Mouse (Mus musculus) regulatory T cell (primary cell): ENCODE data around the gene Sos2.

Source experiments
- in situ Hi-C: fragments of 300-600 bp; cut with MboI, MseI; formaldehyde crosslinking; loops from one replicate; pipeline ENCODE4 v1.15.1; 2025; ENCODE audit warnings: high pct_unique_total_duplicates

Sos2 gene

GRCm38 (mm10) chr12:69681566-69682061 is at the start of gene Sos2:
Gene Sos2, minus strand, starts transcription at chr12:69681852.
- in situ Hi-C loops: no loop called here

GRCm38 (mm10) chr12:69730306-69730705 is 48.7 kb upstream of the Sos2 start:
- in situ Hi-C loops: no loop called here

GRCm38 (mm10) chr12:69729246-69729645 is 47.6 kb upstream of the Sos2 start:
- in situ Hi-C loops: no loop called here

GRCm38 (mm10) chr12:69724711-69725460 is 43.2 kb upstream of the Sos2 start, which contains the start of the genes L2hgdh and Atp5s:
Gene L2hgdh, minus strand, starts transcription at chr12:69724873.
Gene Atp5s, plus strand, starts transcription at chr12:69724950.
- in situ Hi-C loops: no loop called here

GRCm38 (mm10) chr12:69724018-69724710 is 42.5 kb upstream of the Sos2 start:
- in situ Hi-C loops: no loop called here

GRCm38 (mm10) chr12:69723376-69723775 is 41.7 kb upstream of the Sos2 start:
- in situ Hi-C loops: no loop called here

GRCm38 (mm10) chr12:69722857-69723256 is 41.2 kb upstream of the Sos2 start:
- in situ Hi-C loops: no loop called here

- in situ Hi-C loops: no loop called here
These were observed 32.0 kb upstream of the Sos2 start for GRCm38 (mm10) chr12:69713628-69714027.

GRCm38 (mm10) chr12:69704799-69705458 is 23.3 kb upstream of the Sos2 start:
- in situ Hi-C loops: no loop called here

GRCm38 (mm10) chr12:69698352-69698751 is 16.7 kb upstream of the Sos2 start:
- in situ Hi-C loops: no loop called here

GRCm38 (mm10) chr12:69696746-69697145 is 15.1 kb upstream of the Sos2 start:
- in situ Hi-C loops: no loop called here

GRCm38 (mm10) chr12:69693471-69693870 is 11.8 kb upstream of the Sos2 start:
- in situ Hi-C loops: no loop called here

- in situ Hi-C loops: no loop called here
These were observed 9.1 kb upstream of the Sos2 start for GRCm38 (mm10) chr12:69690714-69691113.

GRCm38 (mm10) chr12:69689094-69689493 is 7.4 kb upstream of the Sos2 start:
- in situ Hi-C loops: no loop called here

GRCm38 (mm10) chr12:69688368-69688767 is 6.7 kb upstream of the Sos2 start:
- in situ Hi-C loops: no loop called here

GRCm38 (mm10) chr12:69683537-69683936 is 1.9 kb upstream of the Sos2 start:
- in situ Hi-C loops: no loop called here

GRCm38 (mm10) chr12:69682788-69683419 is 1.3 kb upstream of the Sos2 start:
- in situ Hi-C loops: no loop called here

GRCm38 (mm10) chr12:69682065-69682787 is 574 bp upstream of the Sos2 start:
- in situ Hi-C loops: no loop called here

- in situ Hi-C loops: no loop called here
These were observed 752 bp downstream of the Sos2 start for GRCm38 (mm10) chr12:69680635-69681565.

GRCm38 (mm10) chr12:69676157-69676556 is 5.5 kb downstream of the Sos2 start:
- in situ Hi-C loops: no loop called here
